Mouse (Mus musculus) bone marrow macrophage, adult 2 months (primary cell): ENCODE measurements around the gene Ttc28. TPM values are rescaled to one million over a fixed set of nuclear protein-coding genes. Genes with fewer than 3 reads are reported as not detected.

Experiments
- H3K27ac ChIP-seq: 2 replicates; pipeline ENCODE4 v1.5.1; 2012; ENCODE audit warnings: low read depth, low read length; ENCODE audit not compliant: insufficient read depth
- H3K4me1 ChIP-seq: 2 replicates; pipeline ENCODE4 v1.6.1; 2012; ENCODE audit warnings: low read length; ENCODE audit not compliant: control insufficient read depth, insufficient read depth
- H3K4me3 ChIP-seq: 2 replicates; pipeline ENCODE4 v1.5.1; 2012; ENCODE audit warnings: mild to moderate bottlenecking, low read length, moderate library complexity; ENCODE audit not compliant: insufficient read depth
- CTCF ChIP-seq: IDR thresholded peaks from 2 replicates; pipeline ENCODE4 v1.5.1; 2012; ENCODE audit warnings: low read depth, mild to moderate bottlenecking, low read length, moderate library complexity
- POLR2A ChIP-seq: IDR thresholded peaks from 2 replicates; pipeline ENCODE4 v1.6.1; 2012; ENCODE audit warnings: mild to moderate bottlenecking, low read depth, low read length, borderline replicate concordance
- polyA plus RNA-seq: library from polyadenylated mRNA; stranded (reverse); fragments of >200 nt; gene quantifications from 2 replicates; pipeline ENCODE4 v1.2.4, GENCODE M21; 2012; ENCODE audit not compliant: missing spikeins, insufficient read depth, insufficient read length

The Ttc28 gene
- polyA plus RNA-seq, 1 experiment = 1.7 TPM

DNA sequence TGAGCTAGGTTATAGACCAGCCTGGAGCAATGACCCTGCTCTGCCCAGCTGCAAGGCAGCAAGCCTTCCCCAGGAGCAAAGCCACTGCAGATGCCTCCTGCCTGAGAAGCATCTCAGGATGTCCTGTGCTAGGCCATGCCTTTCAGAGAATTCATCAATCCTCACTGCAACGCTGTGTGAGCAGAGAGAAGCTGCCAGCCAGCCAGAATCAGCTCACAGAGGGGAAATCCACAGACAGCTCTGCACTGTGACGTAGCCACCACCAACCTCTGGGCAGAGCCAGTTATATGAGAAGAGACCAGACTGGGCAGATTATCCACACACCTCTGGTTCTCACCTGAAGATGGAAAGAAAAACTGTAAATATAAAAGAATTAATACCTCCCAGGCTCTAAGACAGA, 315.2 kb downstream of the Ttc28 start:
- TF ChIP-seq CTCF (no peak), POLR2A (no peak)
- Histone ChIP-seq H3K4me3 (no peak overlapping the region), H3K27ac (no peak overlapping the region), H3K4me1 (no peaks in the 10 kb centered on the region)

DNA sequence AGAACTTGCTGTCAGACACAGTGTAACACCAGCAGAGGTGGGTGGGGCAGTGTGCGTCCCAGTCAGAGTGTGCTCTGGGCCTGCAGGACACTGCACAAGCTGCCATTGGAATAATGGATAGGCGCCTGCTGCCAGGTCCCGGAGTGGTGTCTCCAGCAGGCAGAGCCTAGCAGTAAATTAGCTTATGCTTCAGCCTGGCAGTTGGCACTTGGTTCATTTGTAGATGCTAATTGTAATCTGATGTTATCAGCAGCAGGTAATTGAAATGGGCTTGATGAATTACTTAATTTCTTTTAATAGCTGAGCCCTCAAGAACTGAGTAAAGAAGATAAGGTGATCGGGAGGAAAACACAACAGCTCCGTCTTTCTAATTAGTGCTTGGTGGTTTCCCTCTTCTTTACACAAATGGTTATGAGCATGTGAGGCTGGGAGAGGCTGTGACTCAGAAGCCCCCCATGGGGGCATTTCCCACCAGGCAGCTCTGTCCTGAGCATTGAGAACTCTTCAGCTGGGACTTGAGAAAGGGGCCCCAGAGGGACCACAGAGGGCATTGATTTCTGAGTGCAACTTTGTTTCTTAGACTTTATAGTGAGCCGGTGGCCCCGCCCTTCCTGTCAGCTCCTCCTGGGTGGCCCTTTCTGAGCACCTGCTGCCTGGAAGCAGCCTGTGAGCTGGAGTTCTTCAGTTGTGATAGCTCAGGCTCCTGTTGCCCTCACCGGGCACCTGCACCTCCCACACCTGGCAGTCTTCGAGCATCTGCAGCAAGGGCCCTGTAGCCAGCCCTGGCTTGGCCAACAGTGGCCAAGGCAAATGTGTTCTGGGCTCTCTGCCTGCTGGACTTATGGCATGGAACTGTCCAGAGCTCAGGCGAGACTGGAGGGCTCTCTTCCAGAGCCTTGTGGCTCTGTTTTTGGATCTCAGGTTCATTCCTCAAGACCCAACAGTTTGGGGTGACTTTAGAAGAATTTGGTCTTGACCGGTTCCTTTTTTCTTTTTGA, 316.2 kb downstream of the Ttc28 start:
- Histone ChIP-seq H3K27ac (no peak overlapping the region), H3K4me1 (no peaks in the 10 kb centered on the region), H3K4me3 (no peak overlapping the region)
- TF ChIP-seq CTCF (no peak), POLR2A (no peak)

DNA sequence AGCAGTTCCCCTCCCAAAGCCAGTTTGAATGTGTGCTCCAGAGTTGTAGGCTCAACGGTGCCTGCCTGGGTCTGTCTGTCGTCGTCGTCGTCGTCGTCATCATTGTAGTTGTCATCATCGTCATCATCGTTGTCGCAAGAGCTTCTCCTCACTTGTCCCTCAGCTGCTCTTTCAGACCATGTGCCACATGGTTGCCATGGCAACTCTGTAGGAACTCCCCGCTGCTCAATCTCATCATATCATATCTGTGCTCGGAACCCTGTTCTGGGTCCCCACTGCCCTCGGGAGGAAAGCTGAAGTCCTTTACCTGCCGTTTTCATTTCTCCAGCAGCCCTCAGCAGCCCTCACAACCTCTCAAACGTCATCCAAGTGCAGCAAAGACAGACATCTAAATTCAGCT, 318.1 kb downstream of the Ttc28 start:
- no peak overlapping the region for H3K27ac ChIP-seq
- TF ChIP-seq POLR2A (no peak), CTCF (no peak)

DNA sequence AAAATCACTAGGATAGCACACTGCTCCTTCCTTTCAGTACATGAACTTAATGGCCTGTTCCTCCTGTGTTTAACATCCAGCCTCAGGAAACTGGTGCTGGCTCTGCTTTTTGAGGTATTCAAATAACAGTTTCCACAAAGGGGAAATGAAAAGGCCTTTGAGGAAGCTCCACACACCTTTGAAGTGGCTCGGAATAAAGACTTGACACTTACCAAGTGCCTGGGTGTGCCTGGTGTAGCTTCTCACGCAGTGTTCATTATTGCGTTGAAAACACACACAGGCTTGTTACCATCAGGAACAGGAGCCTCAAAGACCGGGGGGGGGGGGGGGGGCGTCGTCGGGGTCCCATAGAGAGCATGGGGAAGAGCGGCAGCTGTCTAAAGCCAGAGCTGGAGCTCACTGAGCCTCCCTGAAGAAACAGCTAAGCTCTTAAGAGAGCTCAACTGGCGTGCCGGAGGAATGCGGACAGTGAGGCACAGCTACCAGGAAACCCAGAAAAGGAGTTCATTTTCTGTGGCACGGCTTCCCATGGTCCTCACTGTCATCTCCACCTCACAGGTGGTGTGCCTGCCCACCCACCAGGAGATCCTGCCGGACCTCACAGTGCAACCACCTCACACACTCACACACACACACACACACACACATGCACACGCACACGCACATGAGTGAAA, 320.7 kb downstream of the Ttc28 start:
- Histone ChIP-seq H3K4me1 (no peaks in the 10 kb centered on the region), H3K27ac (no peak overlapping the region), H3K4me3 (no peak overlapping the region)
- no peak for TF ChIP-seq CTCF

More for the DNA sequence above, 318.1 kb downstream of the Ttc28 start:
- Histone ChIP-seq H3K4me1 (no peaks in the 10 kb centered on the region), H3K4me3 (no peak overlapping the region)

DNA sequence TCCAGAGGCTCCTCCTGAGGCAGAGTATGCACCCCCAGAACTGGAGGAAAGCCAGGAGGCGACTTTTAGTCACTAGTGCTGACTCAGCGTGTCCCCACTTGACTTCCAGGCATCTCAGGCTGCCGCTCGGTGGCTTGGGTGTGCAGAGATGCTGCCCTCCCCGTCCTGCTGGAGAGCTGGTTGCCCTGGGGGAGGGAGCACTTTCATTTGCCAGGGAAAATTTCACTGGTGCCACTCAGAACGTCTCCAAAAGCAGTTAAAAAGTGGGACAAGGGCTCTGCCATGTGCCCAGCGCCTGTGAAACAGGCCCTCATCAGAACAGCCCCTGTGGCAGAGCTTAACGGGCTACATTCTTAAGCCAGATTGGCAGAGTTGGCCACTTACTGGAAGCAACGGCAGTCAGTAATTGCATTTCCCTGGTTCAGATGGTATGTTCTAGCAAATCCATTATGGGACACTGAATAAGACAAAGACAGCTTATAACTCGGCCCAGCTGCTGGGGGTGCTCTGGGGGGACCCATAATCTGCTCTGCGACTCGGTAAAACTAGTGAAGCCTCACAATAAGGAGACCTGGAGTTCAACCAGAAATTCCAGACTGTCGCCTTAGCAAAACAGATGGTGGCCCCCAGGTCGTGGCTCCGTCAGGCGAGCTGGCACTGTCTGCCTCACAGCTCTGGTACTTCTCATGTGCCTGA, 321.5 kb downstream of the Ttc28 start:
- no peak overlapping the region for H3K4me3 ChIP-seq
- no peaks in the 10 kb centered on the region for H3K4me1 ChIP-seq
- no peak for TF ChIP-seq CTCF
- TF ChIP-seq POLR2A = no peak
- H3K27ac ChIP-seq = no peak overlapping the region

DNA sequence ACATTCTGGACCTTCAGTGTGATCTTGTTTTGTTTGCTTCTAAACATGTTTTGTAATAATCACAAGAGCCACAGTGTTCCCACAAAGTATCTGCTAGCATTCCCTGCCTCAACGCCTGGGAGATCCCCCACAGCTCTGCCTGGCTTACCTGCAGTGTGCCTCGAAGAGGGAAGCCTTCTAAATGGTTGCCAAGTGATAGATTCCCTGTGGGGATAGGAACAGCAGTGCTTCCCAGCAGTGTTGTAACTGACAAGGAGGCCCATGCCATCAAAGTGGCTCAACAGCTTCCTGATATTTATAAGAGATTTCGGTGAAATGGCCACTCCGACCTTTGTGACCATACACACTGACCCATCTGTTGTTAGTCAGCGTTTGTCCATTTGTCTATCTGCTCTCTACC, 324.6 kb downstream of the Ttc28 start:
- no peaks in the 10 kb centered on the region for H3K4me1 ChIP-seq
- no peak overlapping the region for H3K27ac ChIP-seq
- TF ChIP-seq CTCF (no peak), POLR2A (no peak)
- no peak overlapping the region for H3K4me3 ChIP-seq

DNA sequence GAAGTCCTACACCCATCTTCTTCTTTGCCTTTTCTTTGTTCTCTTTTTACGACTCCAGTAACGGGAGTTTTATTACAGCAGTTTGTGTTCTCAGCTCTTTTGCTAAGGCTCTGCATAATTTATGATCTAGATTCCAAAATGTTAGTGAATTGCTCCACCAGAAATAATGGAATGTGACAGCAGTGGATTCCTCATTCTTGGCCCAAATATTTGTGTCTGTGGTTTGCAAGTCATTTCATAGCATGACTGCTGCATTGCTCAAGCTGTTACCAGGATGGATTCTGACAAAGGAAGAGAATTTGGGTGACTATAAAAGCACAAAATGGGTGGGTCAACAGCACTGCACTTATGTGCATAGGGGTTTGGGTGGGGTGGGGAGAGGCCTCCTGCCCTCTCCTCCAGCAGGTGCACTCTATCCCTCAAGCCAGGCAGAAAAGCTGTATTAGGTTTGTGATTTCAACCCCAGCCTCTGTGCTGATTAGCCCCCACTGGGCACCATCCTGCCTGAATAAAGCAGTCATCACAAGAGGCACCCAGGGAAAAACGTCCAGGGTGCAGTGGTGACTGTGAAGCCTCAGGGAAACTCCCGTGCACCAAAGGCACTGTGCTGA, 325.5 kb downstream of the Ttc28 start:
- no peak overlapping the region for H3K4me3 ChIP-seq
- TF ChIP-seq CTCF (no peak), POLR2A (no peak)
- H3K27ac ChIP-seq = no peak overlapping the region
- no peaks in the 10 kb centered on the region for H3K4me1 ChIP-seq

DNA sequence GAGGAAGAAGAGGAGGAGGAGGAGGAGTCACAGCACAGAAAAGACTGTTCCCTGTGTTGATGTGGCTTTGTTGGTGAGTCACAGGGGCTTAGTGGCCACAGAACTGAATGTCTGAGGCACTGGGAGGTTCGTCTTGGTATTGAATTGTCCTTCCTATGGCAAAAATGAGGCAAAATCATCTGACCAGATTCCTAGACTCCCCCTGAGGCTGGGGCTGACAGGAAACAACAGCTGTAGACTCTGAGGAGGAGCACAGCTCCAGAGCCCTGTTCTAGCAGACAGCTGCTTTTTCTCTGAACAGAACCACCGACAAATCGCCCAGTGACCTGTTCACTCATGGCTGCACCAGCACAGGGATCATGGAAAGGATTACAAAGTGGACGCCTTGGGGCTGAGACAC, 326.2 kb downstream of the Ttc28 start:
- H3K4me1 ChIP-seq = no peaks in the 10 kb centered on the region
- H3K4me3 ChIP-seq = no peak overlapping the region
- TF ChIP-seq CTCF (no peak), POLR2A (no peak)
- no peak overlapping the region for H3K27ac ChIP-seq

DNA sequence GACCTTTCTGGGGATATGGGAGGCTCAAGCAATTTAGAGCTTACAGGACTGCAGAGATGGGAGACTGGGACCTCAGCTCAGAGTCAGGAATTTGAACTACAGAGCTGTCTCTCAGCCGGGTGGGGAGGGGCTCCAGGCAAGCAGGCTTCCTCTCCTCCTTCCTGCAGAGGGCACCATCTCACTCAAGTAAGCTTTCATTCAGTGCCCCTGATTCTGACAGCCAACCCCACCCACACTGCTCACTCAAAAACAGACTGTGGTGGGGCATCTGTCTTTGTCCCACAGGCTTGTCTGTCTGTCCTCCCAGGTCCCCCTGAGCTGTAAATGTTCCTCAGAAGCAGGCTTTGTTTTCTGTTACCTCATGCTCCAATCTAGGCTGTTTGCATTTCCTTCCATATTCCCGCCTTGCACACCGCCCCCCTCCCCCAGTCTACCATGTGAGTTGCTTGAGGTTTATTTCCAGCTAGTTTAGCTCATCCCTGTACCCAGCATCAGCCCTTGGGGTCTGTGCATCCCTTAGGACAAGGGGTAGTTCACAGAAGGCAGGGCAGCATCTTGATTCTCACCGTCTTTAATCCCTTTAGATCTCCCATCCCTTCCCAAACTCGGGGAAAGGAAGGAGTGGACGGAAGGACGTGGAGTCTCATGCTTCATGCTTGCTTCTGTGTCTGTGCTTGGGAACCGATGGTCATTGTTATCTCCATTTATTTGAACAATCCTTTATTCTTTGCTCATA, 328.5 kb downstream of the Ttc28 start:
- no peaks in the 10 kb centered on the region for H3K4me1 ChIP-seq
- TF ChIP-seq CTCF (no peak), POLR2A (no peak)
- H3K27ac ChIP-seq = no peak overlapping the region
- H3K4me3 ChIP-seq = no peak overlapping the region
